Mouse (Mus musculus) yolk sac, embryonic 10.5 days (tissue): ENCODE measurements around the gene Gm45521.

ENCODE experiments used
- DNase-seq: peaks from one replicate; pipeline ENCODE4 v3.0.0-alpha.2; 2017; ENCODE audit warnings: low spot score

The Gm45521 gene

DNA sequence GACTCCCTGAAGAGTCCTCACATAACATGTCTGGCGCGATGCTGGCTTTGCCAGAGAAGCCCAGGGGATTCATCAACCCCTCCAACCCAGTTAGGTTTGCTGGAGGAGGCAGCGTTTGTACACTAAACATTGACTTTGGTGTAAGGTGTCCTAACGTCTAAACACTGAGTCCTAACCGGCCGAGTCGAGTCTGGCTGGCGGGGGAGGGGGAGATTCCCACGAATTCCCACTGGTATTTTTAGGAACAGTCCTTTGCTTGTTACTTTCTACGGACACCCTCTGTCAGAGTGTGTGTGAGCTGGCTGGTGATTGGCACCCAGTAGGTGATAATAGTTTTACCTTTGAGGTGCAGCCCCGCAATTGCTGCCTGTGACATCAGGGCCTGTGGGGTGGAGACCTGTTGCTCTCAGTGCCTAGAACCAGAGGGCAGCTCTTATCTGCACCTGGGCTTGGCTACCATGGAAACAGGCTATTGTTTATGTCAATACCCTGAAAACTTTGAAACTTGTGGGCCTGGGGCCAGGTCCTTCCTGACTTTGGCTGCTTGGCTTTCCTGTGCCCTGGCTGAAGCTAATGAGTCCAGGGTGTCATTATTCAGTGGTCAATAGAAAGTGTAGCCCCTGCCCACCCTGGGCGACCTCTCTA is 4.4 kb upstream of the Gm45521 start:
- DNase-seq = peak; percentile 88

DNA sequence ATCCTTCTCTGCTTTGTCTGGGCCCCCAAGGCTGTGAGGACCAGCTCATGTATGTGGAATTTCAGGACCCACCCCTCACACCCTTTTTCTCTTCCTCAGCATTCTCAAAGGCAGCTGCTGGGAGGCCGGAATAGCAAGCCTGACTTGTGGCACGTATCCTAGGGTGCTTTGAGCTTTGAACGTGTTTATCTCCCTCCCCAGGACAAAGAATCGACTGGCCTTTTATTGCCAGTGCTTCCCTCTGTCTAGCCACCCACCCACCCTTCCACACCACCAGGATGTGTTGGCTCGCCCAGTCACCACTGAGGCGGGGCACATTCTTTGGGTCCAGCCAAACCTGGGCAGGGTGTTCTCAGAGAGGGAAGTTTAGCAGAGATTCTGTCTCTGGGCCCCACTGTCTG is 3.0 kb upstream of the Gm45521 start:
- DNase-seq = peak; percentile 72

DNA sequence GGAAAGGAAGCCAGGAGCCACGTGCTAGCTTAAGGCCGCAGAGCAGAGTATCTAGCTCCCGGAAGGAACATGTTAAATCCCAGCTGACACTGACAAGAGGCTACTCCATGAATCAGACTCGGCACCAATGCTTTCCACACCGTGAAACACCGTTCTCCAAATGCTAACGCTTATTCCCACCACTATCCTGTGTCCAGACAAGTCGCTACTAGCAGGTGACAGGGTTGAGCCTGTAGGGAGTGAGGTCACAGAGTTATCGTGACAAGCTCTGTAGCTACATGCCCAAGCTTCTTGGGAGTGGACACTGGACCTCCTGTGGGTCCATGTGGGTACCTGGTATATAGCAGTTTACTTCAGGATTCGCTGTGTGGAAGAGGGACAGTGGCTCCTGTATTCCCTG is 661 bp upstream of the Gm45521 start:
- DNase-seq = no peak

DNA sequence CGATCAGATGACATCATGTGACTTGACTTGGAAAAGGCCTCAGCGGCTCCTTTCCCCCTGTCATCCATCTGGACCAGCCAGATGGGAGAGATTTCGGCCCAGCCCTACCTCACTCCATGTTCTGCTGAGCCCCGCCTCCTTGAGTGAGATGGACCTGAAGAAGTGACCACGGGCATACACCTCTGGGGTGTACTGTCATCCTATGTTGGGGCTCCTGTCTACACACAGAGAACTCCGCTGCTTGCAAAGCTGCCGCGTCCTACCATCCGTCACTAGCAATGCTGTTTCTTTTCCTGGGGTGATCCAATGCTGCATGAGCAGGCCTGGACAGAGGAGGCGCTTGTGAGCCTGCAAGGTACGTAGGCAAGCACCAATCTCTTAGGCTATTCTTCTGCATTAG is 3.5 kb downstream of the Gm45521 start:
- no peak for DNase-seq

DNA sequence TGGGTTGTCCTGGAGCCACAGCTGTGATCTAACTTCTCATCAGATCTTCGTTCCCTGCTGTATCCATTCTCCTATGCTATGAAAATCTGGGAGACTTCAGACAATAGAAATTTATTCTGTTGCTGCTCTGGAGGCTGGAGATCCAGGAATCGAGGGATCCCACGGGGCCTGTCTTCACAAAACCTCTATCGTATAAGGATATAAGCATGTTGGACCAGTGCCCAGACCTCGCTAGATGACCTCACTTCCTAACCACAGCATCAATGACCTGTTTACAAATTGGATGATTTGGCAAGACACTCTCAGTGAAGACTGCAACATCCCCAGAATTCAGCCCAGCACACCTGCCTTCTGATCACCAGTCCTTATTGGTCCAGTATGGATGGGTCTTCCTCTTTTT is 4.6 kb downstream of the Gm45521 start:
- DNase-seq = no peak

DNA sequence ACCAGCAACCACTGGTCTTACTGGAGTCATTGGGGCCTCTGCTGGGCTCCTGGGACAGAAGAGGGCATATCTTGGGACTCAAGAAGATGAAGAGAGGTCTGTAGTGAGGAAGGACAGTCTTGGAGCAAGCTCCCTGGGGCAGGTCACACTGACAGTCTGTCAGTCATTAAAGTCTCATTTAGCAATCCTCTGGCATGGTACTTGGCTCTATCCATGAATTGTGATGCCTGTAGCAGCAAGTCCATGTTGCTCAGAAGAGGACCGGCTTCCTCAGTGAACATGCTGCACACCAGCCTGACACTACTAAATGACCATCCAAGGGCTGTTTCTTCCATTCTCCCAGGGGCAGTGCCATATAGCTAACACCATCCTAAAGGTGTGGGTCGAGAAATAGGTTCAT is 5.5 kb downstream of the Gm45521 start:
- DNase-seq = no peak

DNA sequence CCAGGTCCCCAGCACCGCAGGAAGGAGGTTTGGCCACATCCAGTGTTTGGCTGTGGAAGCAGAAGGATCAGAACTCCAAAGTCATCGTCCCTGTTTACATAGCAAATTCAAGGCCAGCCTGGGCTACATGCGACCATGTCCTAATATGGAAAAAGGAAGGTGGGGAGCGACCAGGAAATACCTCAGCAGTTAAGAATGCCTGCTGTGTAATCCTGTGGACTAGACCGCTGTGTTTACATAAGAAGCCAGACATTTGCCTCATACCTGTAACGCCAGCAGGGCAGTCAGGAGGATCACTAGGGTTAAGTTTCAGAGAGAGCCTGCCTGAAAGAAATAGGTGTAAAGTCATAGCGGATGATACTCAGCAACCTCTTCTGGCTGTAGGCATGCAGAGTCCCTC is 6.1 kb downstream of the Gm45521 start:
- peak; percentile 48 for DNase-seq

DNA sequence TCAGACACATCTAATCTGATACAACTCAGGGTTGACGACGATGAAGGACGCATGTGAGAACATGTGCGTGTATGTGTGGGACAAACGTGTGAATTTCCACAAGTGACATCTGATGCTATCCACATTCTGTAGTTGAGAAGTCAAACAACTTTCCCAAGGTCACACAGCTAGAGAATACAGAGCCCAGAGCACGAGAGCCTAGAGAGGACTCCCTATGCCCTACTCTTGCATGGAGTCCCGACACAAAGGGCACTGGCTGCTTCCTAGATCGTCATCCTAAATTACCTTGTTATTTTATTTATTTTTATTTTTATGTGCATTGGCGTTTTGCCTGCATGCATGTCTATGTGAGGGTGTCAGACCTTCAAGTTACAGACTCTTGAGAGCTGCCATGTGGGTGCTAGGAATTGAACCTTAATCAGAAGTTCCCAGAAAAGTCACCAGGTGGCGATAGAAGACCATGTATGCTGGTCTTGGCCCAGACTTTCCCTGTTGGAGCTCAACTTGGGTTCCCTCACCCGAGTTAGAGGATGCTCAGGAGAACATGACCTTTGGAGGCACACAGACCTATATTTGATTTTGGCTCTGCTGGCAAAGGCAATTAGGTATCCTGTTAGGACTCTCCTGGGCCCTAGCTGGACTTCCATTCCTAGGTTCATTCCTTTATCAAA is 7.3 kb downstream of the Gm45521 start:
- peak; percentile 65 for DNase-seq

DNA sequence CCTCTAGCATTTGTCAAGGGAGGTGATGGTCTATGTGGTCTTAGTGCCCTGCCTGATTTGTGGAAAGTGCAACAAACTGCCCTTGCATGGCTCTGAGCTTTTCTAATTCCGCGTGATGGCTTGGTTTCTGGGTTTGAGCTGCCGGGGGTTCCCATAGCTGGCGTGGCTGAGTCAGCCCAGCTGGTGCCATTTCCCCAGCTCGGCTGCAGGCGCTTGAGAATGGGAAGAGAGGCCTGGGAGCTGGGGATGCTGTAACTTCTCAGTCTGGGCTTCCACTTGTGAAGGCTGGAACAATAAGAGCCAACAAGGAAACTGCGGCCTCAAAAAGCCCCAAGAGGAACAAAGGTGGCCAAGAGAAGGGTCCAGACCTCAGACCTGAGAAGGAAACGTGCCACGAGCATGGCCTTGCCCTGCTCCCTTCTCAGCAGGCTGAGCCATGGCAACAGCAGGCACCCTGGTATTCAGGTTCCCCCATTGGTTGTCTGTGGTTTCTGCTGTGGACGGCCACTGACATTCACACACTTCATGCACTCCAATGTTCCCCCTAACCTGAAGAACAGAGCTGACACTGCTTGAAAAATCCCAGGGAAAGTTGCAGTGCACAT is 14.9 kb downstream of the Gm45521 start:
- no peak for DNase-seq

DNA sequence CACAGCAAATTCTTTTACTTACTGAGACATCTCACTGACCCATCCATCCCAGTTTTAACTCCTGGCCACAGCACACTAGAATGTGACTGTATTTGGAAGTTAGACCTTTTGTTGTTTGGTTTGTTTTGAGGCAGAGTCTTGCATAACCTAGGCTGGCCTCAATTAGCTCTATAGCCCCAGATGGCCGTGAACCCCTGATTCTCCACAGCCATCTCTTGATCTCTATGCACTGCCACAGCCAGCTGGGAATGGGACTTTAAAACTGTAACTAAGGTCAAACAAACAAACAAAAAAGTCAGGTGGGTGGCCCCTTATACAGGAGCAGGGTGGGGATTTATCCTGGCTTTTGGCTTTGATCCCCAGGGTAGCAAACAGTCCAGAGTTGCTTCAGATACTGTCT is 17.6 kb downstream of the Gm45521 start:
- DNase-seq = no peak

DNA sequence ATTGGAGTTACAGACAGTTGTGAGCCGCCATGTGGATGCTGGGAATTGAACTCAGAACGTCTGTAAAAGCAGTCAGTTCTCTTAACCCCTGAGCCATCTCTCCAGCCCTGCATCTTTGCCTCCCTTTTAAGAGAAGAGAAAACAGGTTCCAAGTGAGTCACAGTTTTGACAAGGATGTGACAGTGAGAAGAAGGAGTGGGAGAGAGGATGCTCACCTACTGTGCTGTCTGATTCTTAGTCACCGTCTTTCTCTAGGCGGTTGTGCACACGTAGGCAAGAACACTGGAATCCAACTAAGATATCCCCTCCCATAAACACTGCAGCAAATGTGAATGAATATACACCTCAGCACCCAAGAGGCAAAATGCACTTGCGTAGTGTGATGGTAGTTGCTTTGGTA is 18.1 kb downstream of the Gm45521 start:
- no peak for DNase-seq

DNA sequence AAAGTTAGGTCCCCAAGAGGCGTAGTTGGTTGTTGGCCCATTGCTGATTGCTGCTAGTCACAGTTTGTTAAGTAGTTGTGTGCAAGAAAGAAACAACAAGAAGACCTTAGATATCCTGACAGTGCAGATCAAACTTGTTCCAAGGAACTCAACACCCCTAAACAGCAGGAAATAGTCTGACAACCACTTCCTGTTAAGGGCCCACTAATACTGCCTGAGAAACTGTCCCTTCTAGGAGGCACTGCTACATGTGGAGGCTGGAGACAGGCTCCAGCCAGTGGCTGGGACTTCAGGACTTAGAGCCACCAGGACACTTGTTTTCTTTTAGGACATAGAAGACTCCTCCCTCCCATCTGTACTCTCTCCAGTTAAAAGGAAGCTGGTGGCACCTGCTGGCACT is 20.4 kb downstream of the Gm45521 start:
- no peak for DNase-seq

DNA sequence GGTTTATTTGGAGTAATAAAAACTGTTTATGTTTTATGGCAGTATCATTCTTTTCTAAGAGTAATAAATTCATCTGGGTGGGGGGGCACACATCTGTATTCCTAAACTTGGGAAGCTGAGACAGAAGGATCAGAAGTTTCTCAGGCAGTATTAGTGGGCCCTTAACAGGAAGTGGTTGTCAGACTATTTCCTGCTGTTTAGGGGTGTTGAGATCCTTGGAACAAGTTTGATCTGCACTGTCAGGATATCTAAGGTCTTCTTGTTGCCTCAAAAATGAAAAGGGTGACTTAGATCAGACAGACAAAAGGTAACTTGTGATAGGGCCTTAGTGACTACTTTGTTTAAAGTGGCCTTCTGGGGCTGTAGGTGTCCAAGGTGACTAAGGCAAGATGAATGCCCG is 21.1 kb downstream of the Gm45521 start:
- no peak for DNase-seq

DNA sequence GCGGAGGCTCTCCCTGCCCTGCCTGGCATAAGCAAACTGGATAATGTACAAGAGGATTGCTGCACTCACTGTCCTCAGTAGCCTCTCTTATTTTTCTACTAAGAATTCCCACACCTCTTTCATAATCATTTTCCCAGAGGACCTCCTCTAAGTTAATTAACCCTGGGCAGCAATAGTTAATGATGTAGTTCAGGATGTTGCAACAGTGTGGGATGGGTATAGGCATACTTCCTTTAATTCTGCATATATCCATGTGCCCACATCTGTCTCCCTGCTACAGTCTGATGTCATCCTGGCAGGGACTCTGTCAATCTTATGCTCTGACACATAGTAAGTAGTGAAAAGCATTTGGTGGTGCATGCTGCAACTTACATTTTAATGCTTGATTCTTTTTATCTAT is 24.1 kb downstream of the Gm45521 start:
- no peak for DNase-seq

DNA sequence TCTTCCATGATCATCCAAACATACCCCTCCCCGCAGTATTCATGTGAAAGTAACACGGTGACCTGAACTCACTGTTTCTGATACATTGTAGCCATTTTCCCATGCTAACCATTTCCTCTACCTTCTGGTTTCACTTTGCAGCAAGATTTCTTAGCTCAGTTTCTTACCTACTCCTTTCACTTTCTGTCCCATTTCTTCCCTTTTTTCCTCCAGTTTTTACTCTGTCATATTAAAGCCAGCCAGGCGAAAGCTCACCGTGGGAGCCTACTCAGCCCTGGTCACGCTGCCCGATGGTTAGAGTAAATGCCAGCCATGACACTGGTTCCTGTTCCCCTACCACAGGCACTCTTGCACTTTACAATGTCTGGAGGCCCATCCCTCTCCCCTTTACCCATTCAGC is 29.8 kb downstream of the Gm45521 start:
- no peak for DNase-seq

DNA sequence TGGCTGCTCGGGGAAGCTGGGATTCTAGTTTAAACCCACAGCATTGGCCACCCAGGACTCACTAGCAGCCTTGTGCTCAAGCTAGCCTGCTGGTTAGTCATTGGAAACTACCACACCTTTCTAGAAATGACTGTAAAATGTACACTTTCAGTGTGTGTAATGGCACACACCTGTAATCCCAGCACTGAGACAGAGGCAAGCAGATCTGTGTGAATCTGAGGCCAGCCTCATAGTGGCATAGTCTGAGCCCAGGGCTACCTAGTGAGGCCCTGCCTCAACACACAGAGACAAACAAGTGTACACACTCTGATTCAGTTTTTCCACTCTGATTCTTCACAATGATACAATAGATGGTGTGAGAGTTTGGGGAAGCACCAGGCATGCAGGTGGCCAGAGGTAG is 32.3 kb downstream of the Gm45521 start:
- no peak for DNase-seq

DNA sequence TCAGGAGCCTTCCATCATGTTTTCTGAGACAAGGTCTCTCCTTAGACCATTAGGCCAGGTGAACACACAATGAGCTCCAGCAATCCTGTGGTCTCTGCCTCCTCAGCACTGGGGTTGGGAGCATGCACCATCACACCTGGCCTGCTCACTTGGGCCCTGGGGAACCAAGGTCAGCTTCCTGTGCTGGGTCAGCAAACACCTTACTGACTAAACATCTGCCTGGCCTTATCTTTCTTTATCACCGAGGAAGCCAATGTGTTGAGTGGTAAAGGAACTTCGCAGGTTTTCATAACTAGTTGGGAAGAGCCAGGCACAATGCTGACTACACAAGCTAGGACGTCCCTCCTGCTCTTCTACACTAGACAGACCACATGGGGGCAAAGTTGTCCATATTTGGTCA is 32.9 kb downstream of the Gm45521 start:
- peak; percentile 19 for DNase-seq

DNA sequence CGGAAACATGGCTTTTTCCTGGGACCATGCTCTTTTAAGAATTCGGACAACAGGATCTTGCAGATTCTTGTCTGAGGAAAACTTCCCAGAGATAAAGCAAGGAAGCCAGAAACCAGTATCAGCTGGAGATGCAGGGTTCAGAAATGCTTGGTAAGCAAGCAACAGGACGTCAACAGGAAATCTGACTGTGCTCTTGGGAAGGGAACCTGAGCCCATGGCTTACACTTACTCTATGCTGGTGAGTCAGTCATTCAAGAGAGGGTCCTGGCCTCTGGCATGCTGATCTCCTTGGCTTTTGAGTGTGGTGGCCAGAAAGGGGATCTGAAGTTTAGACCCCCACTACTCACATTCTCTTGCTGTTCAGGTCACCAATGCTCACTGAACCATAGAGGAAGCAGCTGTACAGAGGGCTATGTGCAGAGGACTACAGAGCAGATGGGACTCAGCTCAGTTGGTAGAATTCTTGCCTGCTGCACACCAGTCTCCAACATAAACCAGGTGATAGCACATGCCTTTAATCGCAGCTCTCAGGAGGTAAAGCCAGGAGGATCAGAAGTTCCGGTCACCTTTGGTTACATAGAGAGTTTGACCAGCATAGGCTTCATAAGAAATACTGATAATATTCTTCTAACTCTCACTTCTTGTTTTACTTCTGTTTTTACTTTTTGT is 34.2 kb downstream of the Gm45521 start:
- no peak for DNase-seq

DNA sequence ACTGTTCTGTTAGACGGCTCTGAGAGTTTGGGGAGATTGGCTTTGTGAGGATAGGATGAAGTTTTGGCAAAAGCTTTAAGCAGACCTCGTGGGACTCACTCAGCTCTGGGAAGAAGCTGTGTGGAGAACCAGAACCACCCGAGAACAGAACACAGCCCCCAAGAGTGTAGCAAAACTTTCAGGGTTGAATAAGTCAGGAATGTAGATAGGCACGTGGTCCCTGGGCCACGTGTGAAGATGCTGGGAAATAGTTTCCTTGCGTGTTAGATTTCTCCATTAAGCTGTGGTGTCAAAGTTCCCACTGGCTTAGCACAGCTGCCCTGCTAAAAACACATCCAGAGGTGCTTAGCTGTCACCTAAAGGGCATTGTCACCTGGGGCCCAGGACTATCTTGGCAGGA is 35.1 kb downstream of the Gm45521 start:
- DNase-seq = no peak

DNA sequence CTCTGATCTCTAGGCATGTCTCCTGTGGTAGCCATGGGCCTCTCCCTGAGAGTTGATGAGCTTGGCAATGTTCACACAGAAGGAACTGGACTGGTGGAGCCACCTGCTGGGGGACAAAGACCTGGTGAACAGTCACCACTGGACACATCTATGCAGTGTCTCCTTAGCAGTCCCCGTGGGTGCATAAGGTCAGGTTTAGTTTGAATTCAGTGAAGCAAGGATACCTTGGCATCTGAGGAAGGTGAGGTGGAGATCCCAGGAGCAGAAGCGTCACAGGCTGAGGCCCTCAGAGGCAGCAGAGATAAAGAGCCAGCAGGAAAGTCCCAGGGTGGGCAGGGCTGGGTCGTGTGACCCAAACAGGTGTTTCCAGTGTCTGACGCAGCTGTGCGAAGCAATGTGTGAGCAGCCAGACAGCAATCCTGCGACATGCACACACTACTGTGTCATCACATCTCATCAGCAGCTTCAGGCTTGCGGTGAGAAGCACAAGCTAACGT is 37.2 kb downstream of the Gm45521 start, which contains the start of gene Dnase1l3:
Gene Dnase1l3, minus strand, starts transcription at position 303 of the 497 bp plus-strand sequence.
- peak; percentile 17 for DNase-seq

DNA sequence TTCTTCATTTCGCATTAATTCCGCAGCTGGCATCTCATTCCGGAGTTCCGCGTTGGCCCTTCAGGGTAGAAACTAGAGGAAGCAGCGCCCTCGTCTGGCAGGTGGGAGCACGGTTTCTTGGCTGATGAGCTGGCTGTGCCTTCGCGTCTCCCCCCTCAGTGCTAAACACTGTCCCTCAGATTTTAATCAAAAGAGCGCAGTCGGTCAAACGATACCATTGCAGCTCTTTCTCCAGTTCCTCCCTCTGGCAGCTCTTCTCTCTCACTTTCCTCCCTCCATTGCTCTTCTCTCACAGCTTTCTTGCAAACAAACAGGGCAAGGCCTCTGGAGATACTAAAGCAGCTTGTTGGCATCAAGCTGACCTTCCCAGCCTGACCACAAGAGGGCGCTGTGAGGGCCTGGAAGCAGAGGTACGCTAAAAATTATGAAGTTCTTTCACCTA is 40.2 kb downstream of the Gm45521 start:
- peak; percentile 78 for DNase-seq

DNA sequence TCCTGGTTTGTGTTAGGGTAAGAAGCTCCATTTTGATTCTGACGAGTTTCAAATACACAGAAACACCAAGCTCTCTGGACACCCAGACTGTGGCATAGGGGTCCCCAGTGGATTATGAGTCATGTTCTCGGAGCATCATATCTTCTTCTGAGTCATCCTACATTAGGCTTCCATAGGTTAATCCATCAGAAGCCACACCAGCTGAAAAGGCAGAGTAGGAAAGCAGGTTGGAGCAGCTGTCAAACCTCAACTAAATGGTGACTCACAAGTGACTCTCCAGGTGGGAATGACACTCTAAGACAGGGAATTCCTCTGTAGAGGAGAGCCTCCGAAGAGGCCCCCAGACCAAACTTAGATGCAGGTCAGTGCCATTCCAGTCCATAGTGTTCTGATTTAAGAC is 41.9 kb downstream of the Gm45521 start:
- DNase-seq = no peak

DNA sequence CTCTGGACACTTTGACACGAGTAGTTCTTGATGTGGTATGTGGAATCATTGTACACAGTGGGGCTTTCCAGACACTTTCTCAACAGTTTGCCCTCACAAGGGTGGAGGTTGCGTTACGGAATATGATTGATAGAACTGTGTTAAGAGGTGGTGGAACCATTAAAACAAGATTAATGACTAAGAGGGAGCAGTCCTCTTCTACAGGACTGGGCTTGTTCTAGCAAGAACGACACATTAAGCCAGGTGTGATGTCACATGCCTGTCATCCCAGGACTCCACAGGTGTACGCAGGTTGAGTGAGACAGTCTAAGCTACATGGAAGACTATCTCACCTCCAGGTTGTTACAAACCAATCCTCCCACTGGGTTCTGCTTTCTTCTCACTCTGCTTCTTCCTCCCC is 42.3 kb downstream of the Gm45521 start:
- DNase-seq = no peak
